In the genomic region with DNA sequence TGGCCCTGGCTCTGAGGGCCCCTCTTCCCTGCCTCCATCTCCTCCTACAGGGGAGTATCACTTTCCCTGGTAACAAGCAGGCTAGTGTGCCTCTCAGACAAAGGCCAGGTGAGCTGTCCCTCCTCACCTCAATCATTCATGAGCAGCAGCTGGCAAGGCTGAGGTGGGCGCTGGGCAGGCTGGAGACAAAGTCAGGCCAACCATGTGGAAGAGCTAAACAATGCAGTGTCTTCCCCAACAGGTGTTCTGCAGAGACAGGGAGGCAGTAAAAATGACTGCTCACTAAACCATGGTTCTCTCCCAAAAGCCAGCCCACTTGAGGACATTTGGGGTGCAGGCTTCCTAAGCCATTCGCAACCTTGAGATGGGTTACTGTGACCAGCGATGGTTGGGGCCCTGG, we compare ENCODE assay signal across 10 mouse cellular contexts. TPM values are rescaled to one million over a fixed set of nuclear protein-coding genes. Genes with fewer than 3 reads are reported as not detected.
DNase-seq lines count a peak whose midpoint lies in the region; ATAC-seq lines count a peak whose summit lies in the region.
"Had no signal": no experiment of that assay in that cellular context is flagged by ENCODE, and none has a peak within 500 bp of the region (broad histone marks: within the 10 kb centered on the region; RNA-seq: fewer than 3 reads in every experiment).

No protein-coding gene starts in this region.

- H3K79me2 ChIP-seq in macrophage (ENCODE audit: inconsistent target), result peaks cover 16% of the 10 kb centered on the region

- H3K9ac ChIP-seq in heart, embryonic 14.5 days (ENCODE audit: low read length), result peak overlapping the region; percentile 90
- peak overlapping the region; percentile 53; the same call in 1 of the 2 replicates for H3K9ac ChIP-seq in ES-E14 (ENCODE audit: insufficient read depth, low read depth, low read length, poor library complexity, severe bottlenecking)

- H3K27me3 ChIP-seq in heart, embryonic 14.5 days (ENCODE audit: control insufficient read depth, insufficient read depth, low read length), result no peaks in the 10 kb centered on the region
- H3K27me3 ChIP-seq in hindbrain, embryonic 10.5 days (ENCODE audit: insufficient read depth, poor library complexity, severe bottlenecking), result no peaks in the 10 kb centered on the region

- 73% methylated on average over 3 of the region's 3 CpGs for WGBS in heart, embryonic 14.5 days
- 85% methylated on average over 3 of the region's 3 CpGs for WGBS in hindbrain, embryonic 10.5 days
- WGBS in macrophage (ENCODE audit: missing documents), result 66% methylated on average over 2 of the region's 3 CpGs

- intact Hi-C loops in heart, postnatal 10 days (cut with DNase I), result no loop called here

- H3K4me3 ChIP-seq in heart, embryonic 14.5 days (ENCODE audit: control insufficient read depth in 1 of 2, insufficient read depth in 1 of 2, low read depth in 1 of 2, low read length in 2 of 2), result no peak overlapping the region
- H3K4me3 ChIP-seq in ES-E14 (ENCODE audit: insufficient read depth in 1 of 2, low read depth in 1 of 2, low read length in 2 of 2, poor library complexity in 1 of 2, severe bottlenecking in 1 of 2), result peak overlapping the region; percentile 18 to 69; a peak in 3 of 4 replicates
- peak overlapping the region; percentile 98; the same call in 1 of the 2 replicates for H3K4me3 ChIP-seq in hindbrain, embryonic 10.5 days
- no peak overlapping the region for H3K4me3 ChIP-seq in macrophage (ENCODE audit: inconsistent target)

- no peak for DNase-seq in heart, postnatal 10 days
- no peak for DNase-seq in ES-E14 (ENCODE audit: low read depth, low spot score)
- DNase-seq in hindbrain, embryonic 10.5 days (ENCODE audit: low spot score), result no peak
- DNase-seq in cerebellum, postnatal 25 days, result no peak
- DNase-seq in T-cell, adult 2 months (ENCODE audit: low spot score), result no peak
- DNase-seq: cerebellum, adult 11 months had no signal

- H3K36me3 ChIP-seq in heart, embryonic 14.5 days (ENCODE audit: control insufficient read depth, insufficient read depth, low read length), result peaks cover 11% of the 10 kb centered on the region; the same call in 1 of the 2 replicates
- peaks cover 8% of the 10 kb centered on the region for H3K36me3 ChIP-seq in ES-E14 (ENCODE audit: control insufficient read depth, insufficient read depth, low read length, poor library complexity, severe bottlenecking)
- peaks cover 21% of the 10 kb centered on the region for H3K36me3 ChIP-seq in hindbrain, embryonic 10.5 days
- H3K36me3 ChIP-seq in macrophage (ENCODE audit: inconsistent target), result no peaks in the 10 kb centered on the region

- no peaks in the 10 kb centered on the region for H3K9me3 ChIP-seq in heart, embryonic 14.5 days (ENCODE audit: control insufficient read depth, low read length)
- no peaks in the 10 kb centered on the region for H3K9me3 ChIP-seq in ES-E14 (ENCODE audit: control insufficient read depth, insufficient read depth, low read depth, low read length)
- no peaks in the 10 kb centered on the region for H3K9me3 ChIP-seq in hindbrain, embryonic 10.5 days

- ATAC-seq in heart, embryonic 14.5 days (ENCODE audit: insufficient number of reproducible peaks, insufficient read depth, low FRiP score, low read depth), result no peak
- no peak for ATAC-seq in erythroblast, adult 5-6 weeks (replicated peaks; ENCODE audit: low FRiP score, poor library complexity, severe bottlenecking)
- ATAC-seq: CD4-positive, CD25-positive, alpha-beta regulatory T cell, adult 4 months had no signal

- peak overlapping the region; percentile 93 for H3K4me2 ChIP-seq in heart, embryonic 14.5 days (ENCODE audit: low read length)

- in situ Hi-C loops in ES-E14 (cut with MboI; ENCODE audit: low sequenced_read_pairs in 2 of 2, unreplicated experiment in 2 of 2), result no loop called here

- peaks cover 29 to 36% of the 10 kb centered on the region in 2 experiments for H3K4me1 ChIP-seq in heart, embryonic 14.5 days (ENCODE audit: control insufficient read depth in 2 of 2, insufficient read depth in 2 of 2, low read length in 2 of 2)
- peaks cover 0 to 22% of the 10 kb centered on the region in 2 experiments; a peak in 3 of 4 replicates for H3K4me1 ChIP-seq in ES-E14 (ENCODE audit: control insufficient read depth in 2 of 2, insufficient read depth in 2 of 2, low read length in 2 of 2, poor library complexity in 1 of 2)
- H3K4me1 ChIP-seq in hindbrain, embryonic 10.5 days (replicated peaks), result peaks cover 44% of the 10 kb centered on the region

- H3K27ac ChIP-seq in heart, embryonic 14.5 days (replicated peaks in 1 of 2; ENCODE audit: control insufficient read depth in 1 of 2, insufficient read depth in 1 of 2, low read depth in 2 of 2, low read length in 2 of 2), result peak overlapping the region; percentile 100
- H3K27ac ChIP-seq in ES-E14 (ENCODE audit: insufficient read depth, low read depth, low read length, poor library complexity, severe bottlenecking), result peak overlapping the region; percentile 97
- H3K27ac ChIP-seq in hindbrain, embryonic 10.5 days, result peak overlapping the region; percentile 100
- H3K27ac ChIP-seq in macrophage, result peak overlapping the region; percentile 95

RNA-seq across cellular contexts. Expression of a gene that starts 2.6 kb away (rescaled TPM):
- 62.7 and 78.9 TPM in 2 replicates for polyA plus RNA-seq in heart, embryonic 14.5 days (2014; fragmentation: Nextera tagmentation; extraction: Ambion mirVana)
- total RNA-seq in heart, postnatal 10 days (2021), result 100 to 1,000 TPM; 144 to 145 TPM
- total RNA-seq in ES-E14 (2012; rRNA removed), result 403 and 408 TPM in 2 replicates
- 288 and 338 TPM in 2 replicates for polyA plus RNA-seq in hindbrain, embryonic 10.5 days (2016; fragmentation: Nextera tagmentation; extraction: Ambion mirVana)
- total RNA-seq in macrophage (2018; cell fraction: chromatin; rRNA removed), result 100 to 1,000 TPM in 25 of 26 experiments, 10 to 100 TPM in 1; 90.6 to 694 (median 200) TPM
- 100 to 1,000 TPM in 23 of 26 experiments, 10 to 100 TPM in 3; 93.6 to 190 (median 119) TPM for total RNA-seq in macrophage (2018; cell fraction: cytosol; rRNA removed)
- total RNA-seq in macrophage (2018; cell fraction: nucleus; rRNA removed), result 100 to 1,000 TPM in 21 of 26 experiments, 10 to 100 TPM in 5; 84.7 to 316 (median 139) TPM
- 119 to 188 TPM (median 143 TPM) in 3 replicates for polyA plus RNA-seq in macrophage (2018)
- 45.2 and 66.7 TPM in 2 replicates for total RNA-seq in erythroblast, adult 5-6 weeks (2015; ENCODE audit: low replicate concordance)
- total RNA-seq in erythroblast, adult 5-6 weeks (2017; ENCODE audit: low replicate concordance), result 38.2 and 53.2 TPM in 2 replicates

RNA-seq across cellular contexts. Expression of a gene that starts 22.6 kb away (rescaled TPM):
- 1.4 and 2.0 TPM in 2 replicates for polyA plus RNA-seq in heart, embryonic 14.5 days (2014; fragmentation: Nextera tagmentation; extraction: Ambion mirVana)
- total RNA-seq in heart, postnatal 10 days (2021), result under 1 TPM in 1 of 2 experiments, not detected in 1; 0.55 TPM
- 1.0 and 1.3 TPM in 2 replicates for total RNA-seq in ES-E14 (2012; rRNA removed)
- 10.0 and 15.1 TPM in 2 replicates for polyA plus RNA-seq in hindbrain, embryonic 10.5 days (2016; fragmentation: Nextera tagmentation; extraction: Ambion mirVana)
- 1 to 10 TPM in 2 of 26 experiments, not detected in 24; 2.3 to 3.4 TPM for total RNA-seq in macrophage (2018; cell fraction: chromatin; rRNA removed)
- total RNA-seq in macrophage (2018; cell fraction: cytosol; rRNA removed), result 1 to 10 TPM in 15 of 26 experiments, under 1 TPM in 11; 0.20 to 3.8 (median 1.2) TPM
- total RNA-seq in macrophage (2018; cell fraction: nucleus; rRNA removed), result 1 to 10 TPM in 3 of 26 experiments, under 1 TPM in 1, not detected in 22; 0.77 to 2.7 (median 1.3) TPM
- 0.96 to 1.6 TPM (median 1.2 TPM) in 3 replicates for polyA plus RNA-seq in macrophage (2018)
- total RNA-seq in erythroblast, adult 5-6 weeks (2015; ENCODE audit: low replicate concordance), result 420 and 449 TPM in 2 replicates
- total RNA-seq in erythroblast, adult 5-6 weeks (2017; ENCODE audit: low replicate concordance), result 114 and 118 TPM in 2 replicates
- polyA plus RNA-seq: CD4-positive, CD25-positive, alpha-beta regulatory T cell, adult 4 months had no signal

RNA-seq across cellular contexts. Expression of a gene that starts 22.8 kb away (rescaled TPM):
- 6.9 and 9.4 TPM in 2 replicates for polyA plus RNA-seq in heart, embryonic 14.5 days (2014; fragmentation: Nextera tagmentation; extraction: Ambion mirVana)
- under 1 TPM; 0.53 to 0.89 TPM for total RNA-seq in heart, postnatal 10 days (2021)
- 3.7 and 7.8 TPM in 2 replicates for total RNA-seq in ES-E14 (2012; rRNA removed)
- 122 and 205 TPM in 2 replicates for polyA plus RNA-seq in hindbrain, embryonic 10.5 days (2016; fragmentation: Nextera tagmentation; extraction: Ambion mirVana)
- 1 to 10 TPM in 16 of 26 experiments, under 1 TPM in 6, not detected in 4; 0.39 to 4.6 (median 1.9) TPM for total RNA-seq in macrophage (2018; cell fraction: chromatin; rRNA removed)
- total RNA-seq in macrophage (2018; cell fraction: cytosol; rRNA removed), result 1 to 10 TPM in 13 of 26 experiments, under 1 TPM in 13; 0.17 to 3.2 (median 1.0) TPM
- 1 to 10 TPM in 16 of 26 experiments, under 1 TPM in 8, not detected in 2; 0.17 to 7.0 (median 1.6) TPM for total RNA-seq in macrophage (2018; cell fraction: nucleus; rRNA removed)
- 0.64 to 2.5 TPM (median 1.0 TPM) in 3 replicates for polyA plus RNA-seq in macrophage (2018)
- 2.1 and 3.1 TPM in 2 replicates for total RNA-seq in erythroblast, adult 5-6 weeks (2015; ENCODE audit: low replicate concordance)
- total RNA-seq in erythroblast, adult 5-6 weeks (2017; ENCODE audit: low replicate concordance), result 4.9 and 6.8 TPM in 2 replicates

RNA-seq across cellular contexts. Expression of a gene that starts 30.9 kb away (rescaled TPM):
- 0.61 and 1.5 TPM in 2 replicates for polyA plus RNA-seq in heart, embryonic 14.5 days (2014; fragmentation: Nextera tagmentation; extraction: Ambion mirVana)
- under 1 TPM; 0.22 to 0.30 TPM for total RNA-seq in heart, postnatal 10 days (2021)
- 1.7 and 2.2 TPM in 2 replicates for total RNA-seq in ES-E14 (2012; rRNA removed)
- 1.0 and 2.4 TPM in 2 replicates for polyA plus RNA-seq in hindbrain, embryonic 10.5 days (2016; fragmentation: Nextera tagmentation; extraction: Ambion mirVana)
- total RNA-seq in macrophage (2018; cell fraction: chromatin; rRNA removed), result 1 to 10 TPM in 8 of 26 experiments, under 1 TPM in 3, not detected in 15; 0.45 to 2.3 (median 1.3) TPM
- 1 to 10 TPM in 15 of 26 experiments, under 1 TPM in 11; 0.24 to 6.3 (median 1.8) TPM for total RNA-seq in macrophage (2018; cell fraction: cytosol; rRNA removed)
- 1 to 10 TPM in 16 of 26 experiments, under 1 TPM in 3, not detected in 7; 0.40 to 5.3 (median 2.0) TPM for total RNA-seq in macrophage (2018; cell fraction: nucleus; rRNA removed)
- polyA plus RNA-seq in macrophage (2018), result 0.23 to 0.95 TPM (median 0.93 TPM) in 3 replicates
- not detected in 2 replicates for total RNA-seq in erythroblast, adult 5-6 weeks (2015; ENCODE audit: low replicate concordance)
- total RNA-seq in erythroblast, adult 5-6 weeks (2017; ENCODE audit: low replicate concordance), result not detected in 2 replicates

RNA-seq across cellular contexts. Expression of a gene that starts 34.4 kb away (rescaled TPM):
- 0.42 TPM in 1 of 2 replicates, not detected in the other for polyA plus RNA-seq in heart, embryonic 14.5 days (2014; fragmentation: Nextera tagmentation; extraction: Ambion mirVana)
- total RNA-seq in heart, postnatal 10 days (2021), result not detected
- not detected in 2 replicates for total RNA-seq in ES-E14 (2012; rRNA removed)
- not detected in 2 replicates for polyA plus RNA-seq in hindbrain, embryonic 10.5 days (2016; fragmentation: Nextera tagmentation; extraction: Ambion mirVana)
- not detected for total RNA-seq in macrophage (2018; cell fraction: chromatin; rRNA removed)
- total RNA-seq in macrophage (2018; cell fraction: cytosol; rRNA removed), result 1 to 10 TPM in 1 of 26 experiments, under 1 TPM in 11, not detected in 14; 0.27 to 1.2 (median 0.48) TPM
- under 1 TPM in 2 of 26 experiments, not detected in 24; 0.66 to 0.88 TPM for total RNA-seq in macrophage (2018; cell fraction: nucleus; rRNA removed)
- 0.67 to 0.89 TPM in 2 of 3 replicates, not detected in the other for polyA plus RNA-seq in macrophage (2018)
- 996 and 1,031 TPM in 2 replicates for total RNA-seq in erythroblast, adult 5-6 weeks (2015; ENCODE audit: low replicate concordance)
- total RNA-seq in erythroblast, adult 5-6 weeks (2017; ENCODE audit: low replicate concordance), result 253 and 405 TPM in 2 replicates
- polyA plus RNA-seq: CD4-positive, CD25-positive, alpha-beta regulatory T cell, adult 4 months had no signal

Comparison
In these comparisons a context has a peak if more than half of its experiments do, and no peak if none do; other contexts are left out.
1. H3K4me3 ChIP-seq: peak in ES-E14 (2 of 2) and hindbrain, embryonic 10.5 days (single experiment); none in heart, embryonic 14.5 days (0 of 2) and macrophage (single experiment).
2. RNA of a gene that starts 22.6 kb away (total RNA-seq): 114 to 449 TPM in erythroblast, adult 5-6 weeks; 1.0 to 1.3 TPM in ES-E14 and 0.55 TPM in heart, postnatal 10 days; every median in the first group is over 10 times any median in the second.
3. Peak in every context shown above with its lines, with median percentiles within 50 percentile points of each other: H3K27ac ChIP-seq.